Mouse (Mus musculus) megakaryocyte-erythroid progenitor cell, adult 5-6 weeks (primary cell): ENCODE results near the gene Knop1. TPM values are rescaled to one million over a fixed set of nuclear protein-coding genes. Genes with fewer than 3 reads are reported as not detected.

Experiments
- ATAC-seq: replicated peaks from 2 replicates; pipeline ENCODE4 v1.8.0; 2016; ENCODE audit warnings: mild to moderate bottlenecking, inconsistent platforms; ENCODE audit not compliant: severe bottlenecking, poor library complexity, low FRiP score, low TSS enrichment
- total RNA-seq, 2 experiments: library from RNA; stranded (forward) in 1 of 2; stranded (reverse) in 1 of 2; fragments of 200-1000, 215-1000 nt in 1 of 2; fragments of >200 nt in 1 of 2; fragmentation: Nextera tagmentation in 1 of 2; gene quantifications; 2 replicates each; pipeline ENCODE4 v1.2.3; 2014 to 2017

The Knop1 gene
- total RNA-seq, 2 experiments from 2014 or later = 37.7 to 58.4 TPM

GRCm38 (mm10) chr7:118806631-118807411 lies 49.2 kb downstream of the Knop1 start:
- no peak for ATAC-seq

GRCm38 (mm10) chr7:118803425-118803824 lies 52.6 kb downstream of the Knop1 start:
- ATAC-seq = no peak

GRCm38 (mm10) chr7:118801791-118802190 lies 54.3 kb downstream of the Knop1 start:
- no peak for ATAC-seq

- ATAC-seq = no peak
These were observed 55.8 kb downstream of the Knop1 start for GRCm38 (mm10) chr7:118800112-118800734.

- peak; percentile 62; the same call in 1 of the 2 replicates for ATAC-seq
These were observed 57.9 kb downstream of the Knop1 start for GRCm38 (mm10) chr7:118798105-118798570.

GRCm38 (mm10) chr7:118797600-118797999 lies 58.5 kb downstream of the Knop1 start:
- ATAC-seq = 0 out of 2 replicates have a peak, but pooled peaks have one; percentile 19

- no peak for ATAC-seq
These were observed 59.2 kb downstream of the Knop1 start for GRCm38 (mm10) chr7:118796838-118797237.

GRCm38 (mm10) chr7:118795779-118796178 lies 60.3 kb downstream of the Knop1 start:
- no peak for ATAC-seq

- ATAC-seq = no peak
These were observed 62.2 kb downstream of the Knop1 start for GRCm38 (mm10) chr7:118793899-118794298.

Other genes with a start within 250 kb of the Knop1 start
- 30.4 and 54.3 TPM in 2 replicates for gene Gde1, start 150.5 kb downstream of the Knop1 start, total RNA-seq (2014; fragmentation: Nextera tagmentation)
- 24.3 and 28.3 TPM in 2 replicates for gene Gde1, start 150.5 kb downstream of the Knop1 start, total RNA-seq (2017)
- 21.4 and 49.6 TPM in 2 replicates for gene Ccp110, start 143.7 kb downstream of the Knop1 start, total RNA-seq (2014; fragmentation: Nextera tagmentation)
- gene Ccp110, start 143.7 kb downstream of the Knop1 start, total RNA-seq (2017) = 27.0 and 37.0 TPM in 2 replicates
- gene Vps35l, start 116.0 kb downstream of the Knop1 start, total RNA-seq (2014; fragmentation: Nextera tagmentation) = 43.7 and 46.6 TPM in 2 replicates
- 38.9 and 52.9 TPM in 2 replicates for gene Vps35l, start 116.0 kb downstream of the Knop1 start, total RNA-seq (2017)
- gene Iqck, start 502 bp downstream of the Knop1 start, total RNA-seq (2014; fragmentation: Nextera tagmentation) = 0.81 and 1.2 TPM in 2 replicates
- gene Iqck, start 502 bp downstream of the Knop1 start, total RNA-seq (2017) = 0.33 TPM in 1 of 2 replicates, not detected in the other
- 0.99 and 1.2 TPM in 2 replicates for gene Gprc5b, start 139.0 kb upstream of the Knop1 start, total RNA-seq (2014; fragmentation: Nextera tagmentation)
- 0.23 and 4.2 TPM in 2 replicates for gene Gprc5b, start 139.0 kb upstream of the Knop1 start, total RNA-seq (2017)